Mouse (Mus musculus) CH12.LX (cell line): ENCODE results near the gene Ifngr2. TPM values are rescaled to one million over a fixed set of nuclear protein-coding genes. Genes with fewer than 3 reads are reported as not detected.
A peak's percentile ranks its signal among the peaks of the same experiment; 100 is the strongest.

Experiments used
- DNase-seq: peaks from one replicate; pipeline ENCODE4 v3.0.0-alpha.2; 2013; ENCODE audit errors: extremely low read depth
- H3K27ac ChIP-seq: 2 replicates; pipeline ENCODE4 v1.5.1; 2012; ENCODE audit warnings: low read depth, mild to moderate bottlenecking, control low read depth, moderate library complexity; ENCODE audit not compliant: insufficient read depth
- H3K27me3 ChIP-seq: replicated peaks from 2 replicates; pipeline ENCODE3; 2012; ENCODE audit warnings: inconsistent platforms
- H3K36me3 ChIP-seq, 2 experiments: replicated peaks in 1 of 2; 2 replicates each; pipeline versions ENCODE3 to v1.6.1; 2012; ENCODE audit warnings: inconsistent platforms in 1 of 2, low read length in 1 of 2, mild to moderate bottlenecking in 1 of 2, mixed read lengths in 1 of 2, moderate library complexity in 1 of 2; ENCODE audit not compliant: control insufficient read depth in 1 of 2, insufficient read depth in 1 of 2
- H3K4me1 ChIP-seq, 2 experiments: 2 replicates each; pipeline ENCODE4 v1.6.1; 2012; ENCODE audit warnings: inconsistent platforms in 1 of 2, moderate library complexity in 1 of 2; ENCODE audit not compliant: insufficient read depth in 2 of 2, control insufficient read depth in 1 of 2
- H3K4me2 ChIP-seq: 2 replicates; pipeline ENCODE4 v1.6.1; 2012; ENCODE audit warnings: low read depth, mild to moderate bottlenecking, control low read depth; ENCODE audit not compliant: poor library complexity, insufficient read depth, severe bottlenecking
- H3K4me3 ChIP-seq, 3 experiments: fragments of 150-350 bp in 1 of 3; sonication (generic) in 1 of 3; replicated peaks in 1 of 3; 2 replicates each; pipeline versions ENCODE3 to v1.5.1; 2011 to 2012; ENCODE audit warnings: low read depth in 2 of 3, low read length in 2 of 3, mild to moderate bottlenecking in 2 of 3, moderate library complexity in 2 of 3, control low read depth in 1 of 3, improper control_type of control experiment in 1 of 3, inconsistent platforms in 1 of 3, mixed read lengths in 1 of 3; ENCODE audit not compliant: poor library complexity in 1 of 3
- H3K79me2 ChIP-seq: replicated peaks from 2 replicates; pipeline ENCODE4 v1.6.1; 2012; ENCODE audit warnings: mild to moderate bottlenecking, moderate library complexity; ENCODE audit not compliant: control insufficient read depth, poor library complexity, insufficient read depth, severe bottlenecking; ENCODE audit errors: extremely low read depth
- H3K9ac ChIP-seq: 2 replicates; pipeline ENCODE4 v1.6.1; 2012; ENCODE audit warnings: low read depth, mild to moderate bottlenecking, control low read depth, moderate library complexity; ENCODE audit not compliant: insufficient read depth
- H3K9me3 ChIP-seq: replicated peaks from 2 replicates; pipeline ENCODE3; 2012; ENCODE audit warnings: low read length, inconsistent platforms, mixed read lengths
- BHLHE40 ChIP-seq: IDR thresholded peaks from 2 replicates; pipeline ENCODE4 v1.6.1; 2011; ENCODE audit warnings: mild to moderate bottlenecking, low read depth, low read length, improper control_type of control experiment
- CHD2 ChIP-seq: IDR thresholded peaks from 2 replicates; pipeline ENCODE4 v1.6.1; 2011; ENCODE audit warnings: low read length, improper control_type of control experiment
- CTCF ChIP-seq, 2 experiments: IDR thresholded peaks in 1 of 2; conservative IDR thresholded peaks in 1 of 2; 2 replicates each; pipeline ENCODE4 v1.5.1; 2011 to 2012; ENCODE audit warnings: low read depth in 2 of 2, low read length in 2 of 2, improper control_type of control experiment in 1 of 2, inconsistent platforms in 1 of 2, mild to moderate bottlenecking in 1 of 2, moderate library complexity in 1 of 2
- E2F4 ChIP-seq: IDR thresholded peaks from 2 replicates; pipeline ENCODE4 v1.6.1; 2011; ENCODE audit warnings: low read depth, low read length, improper control_type of control experiment; ENCODE audit not compliant: insufficient replicate concordance
- ELF1 ChIP-seq: IDR thresholded peaks from 2 replicates; pipeline ENCODE4 v1.6.1; 2014; ENCODE audit warnings: low read depth, mild to moderate bottlenecking, inconsistent platforms, low read length, improper control_type of control experiment
- EP300 ChIP-seq: IDR thresholded peaks from 2 replicates; pipeline ENCODE4 v1.6.1; 2011; ENCODE audit warnings: low read length, improper control_type of control experiment
- ETS1 ChIP-seq: conservative IDR thresholded peaks from 2 replicates; pipeline ENCODE4 v1.6.1; 2012; ENCODE audit warnings: low read depth, mild to moderate bottlenecking, inconsistent platforms, low read length, improper control_type of control experiment, moderate library complexity
- GABPA ChIP-seq: IDR thresholded peaks from 2 replicates; pipeline ENCODE4 v1.6.1; 2012; ENCODE audit warnings: low read depth, low read length, improper control_type of control experiment, inconsistent platforms; ENCODE audit not compliant: insufficient replicate concordance
- HCFC1 ChIP-seq: IDR thresholded peaks from 2 replicates; pipeline ENCODE4 v1.6.1; 2012; ENCODE audit warnings: low read depth, mild to moderate bottlenecking, inconsistent platforms, low read length, improper control_type of control experiment
- IRF4 ChIP-seq: IDR thresholded peaks from 2 replicates; pipeline ENCODE4 v1.6.1; 2014; ENCODE audit warnings: low read depth, mild to moderate bottlenecking, inconsistent platforms, low read length, improper control_type of control experiment
- JUN ChIP-seq: IDR thresholded peaks from 2 replicates; pipeline ENCODE4 v1.6.1; 2011; ENCODE audit warnings: low read depth, mild to moderate bottlenecking, low read length, improper control_type of control experiment, moderate library complexity; ENCODE audit not compliant: insufficient read depth
- JUND ChIP-seq: conservative IDR thresholded peaks from 2 replicates; pipeline ENCODE4 v1.6.1; 2011; ENCODE audit warnings: low read depth, low read length, improper control_type of control experiment
- KAT2A ChIP-seq: IDR thresholded peaks from 2 replicates; pipeline ENCODE4 v1.6.1; 2012; ENCODE audit warnings: low read length, improper control_type of control experiment, inconsistent platforms; ENCODE audit not compliant: insufficient replicate concordance
- MAFK ChIP-seq: IDR thresholded peaks from 2 replicates; pipeline ENCODE4 v1.6.1; 2011; ENCODE audit warnings: low read length, improper control_type of control experiment; ENCODE audit not compliant: insufficient replicate concordance
- MAX ChIP-seq: IDR thresholded peaks from 2 replicates; pipeline ENCODE4 v1.6.1; 2011; ENCODE audit warnings: low read length, improper control_type of control experiment
- MAZ ChIP-seq: IDR thresholded peaks from 2 replicates; pipeline ENCODE4 v1.6.1; 2012; ENCODE audit warnings: low read depth, mild to moderate bottlenecking, inconsistent platforms, low read length, improper control_type of control experiment, moderate library complexity
- MEF2A ChIP-seq: IDR thresholded peaks from 2 replicates; pipeline ENCODE4 v1.6.1; 2014; ENCODE audit warnings: low read depth, mild to moderate bottlenecking, inconsistent platforms, low read length, improper control_type of control experiment, borderline replicate concordance
- MXI1 ChIP-seq: IDR thresholded peaks from 2 replicates; pipeline ENCODE4 v1.6.1; 2011; ENCODE audit warnings: mild to moderate bottlenecking, low read depth, low read length, improper control_type of control experiment
- MYC ChIP-seq: IDR thresholded peaks from 2 replicates; pipeline ENCODE4 v1.6.1; 2011; ENCODE audit warnings: low read depth, mild to moderate bottlenecking, improper control_type of control experiment, low read length
- NELFE ChIP-seq: IDR thresholded peaks from 2 replicates; pipeline ENCODE4 v1.6.1; 2011; ENCODE audit warnings: low read depth, low read length, improper control_type of control experiment
- NRF1 ChIP-seq: IDR thresholded peaks from 2 replicates; pipeline ENCODE4 v1.6.1; 2014; ENCODE audit warnings: low read depth, mild to moderate bottlenecking, inconsistent platforms, low read length, improper control_type of control experiment, moderate library complexity
- PAX5 ChIP-seq: IDR thresholded peaks from 2 replicates; pipeline ENCODE4 v1.6.1; 2012; ENCODE audit warnings: low read length, inconsistent platforms, mixed read lengths
- POLR2A ChIP-seq: IDR thresholded peaks from 2 replicates; pipeline ENCODE4 v1.6.1; 2011; ENCODE audit warnings: low read depth, mild to moderate bottlenecking, improper control_type of control experiment, low read length
- POLR2AphosphoS2 ChIP-seq: IDR thresholded peaks from 2 replicates; pipeline ENCODE4 v1.6.1; 2011; ENCODE audit warnings: low read depth, low read length, improper control_type of control experiment
- RAD21 ChIP-seq: IDR thresholded peaks from 2 replicates; pipeline ENCODE4 v1.6.1; 2011; ENCODE audit warnings: low read depth, mild to moderate bottlenecking, low read length, improper control_type of control experiment, moderate library complexity
- RCOR1 ChIP-seq: conservative IDR thresholded peaks from 2 replicates; pipeline ENCODE4 v1.6.1; 2012; ENCODE audit warnings: low read depth, mild to moderate bottlenecking, inconsistent platforms, low read length, improper control_type of control experiment
- SIN3A ChIP-seq: IDR thresholded peaks from 2 replicates; pipeline ENCODE4 v1.6.1; 2012; ENCODE audit warnings: low read length, improper control_type of control experiment, inconsistent platforms
- SMC3 ChIP-seq: IDR thresholded peaks from 2 replicates; pipeline ENCODE4 v1.6.1; 2011; ENCODE audit warnings: low read depth, low read length, improper control_type of control experiment
- TBP ChIP-seq: conservative IDR thresholded peaks from 2 replicates; pipeline ENCODE4 v1.6.1; 2011; ENCODE audit warnings: low read depth, low read length, improper control_type of control experiment
- TCF12 ChIP-seq: IDR thresholded peaks from 2 replicates; pipeline ENCODE4 v1.6.1; 2014; ENCODE audit warnings: low read depth, mild to moderate bottlenecking, inconsistent platforms, low read length, improper control_type of control experiment
- UBTF ChIP-seq: IDR thresholded peaks from 2 replicates; pipeline ENCODE4 v1.6.1; 2012; ENCODE audit warnings: low read depth, mild to moderate bottlenecking, inconsistent platforms, low read length, improper control_type of control experiment, moderate library complexity
- USF1 ChIP-seq: IDR thresholded peaks from 2 replicates; pipeline ENCODE4 v1.6.1; 2014; ENCODE audit warnings: low read depth, mild to moderate bottlenecking, inconsistent platforms, low read length, improper control_type of control experiment
- USF2 ChIP-seq: conservative IDR thresholded peaks from 2 replicates; pipeline ENCODE4 v1.6.1; 2011; ENCODE audit warnings: low read depth, low read length, improper control_type of control experiment
- ZC3H11A ChIP-seq: IDR thresholded peaks from 2 replicates; pipeline ENCODE4 v1.6.1; 2012; ENCODE audit warnings: low read depth, mild to moderate bottlenecking, inconsistent platforms, low read length, improper control_type of control experiment
- ZKSCAN1 ChIP-seq: IDR thresholded peaks from 2 replicates; pipeline ENCODE4 v1.6.1; 2012; ENCODE audit warnings: low read depth, inconsistent platforms, low read length, improper control_type of control experiment, borderline replicate concordance
- ZMIZ1 ChIP-seq: IDR thresholded peaks from 2 replicates; pipeline ENCODE4 v1.6.1; 2012; ENCODE audit warnings: low read depth, mild to moderate bottlenecking, inconsistent platforms, low read length, improper control_type of control experiment
- ZNF384 ChIP-seq: IDR thresholded peaks from 2 replicates; pipeline ENCODE4 v1.6.1; 2012; ENCODE audit warnings: low read depth, low read length, improper control_type of control experiment, inconsistent platforms
- dilution Hi-C: fragments of 300-500 bp; cut with MboI; formaldehyde crosslinking; loops from 2 replicates; pipeline ENCODE4 v1.14.3; 2020; ENCODE audit warnings: low sequenced_read_pairs; ENCODE audit not compliant: extremely low pct_unique_long_range_greater_than_20kb, extremely low pct_ligation_motif_present
- in situ Hi-C: fragments of 300-500 bp; cut with MboI; formaldehyde crosslinking; loops from 3 replicates; pipeline ENCODE4 v1.14.3; 2019; ENCODE audit warnings: low sequenced_read_pairs, low pct_ligation_motif_present, low pct_unique_long_range_greater_than_20kb, mixed read lengths
- polyA plus RNA-seq: library from polyadenylated mRNA; unstranded; fragments of >175 nt; gene quantifications from 2 replicates; pipeline ENCODE4 v1.2.1, GENCODE M21; 2012; ENCODE audit warnings: low read depth; ENCODE audit not compliant: insufficient read length
- total RNA-seq, 2 experiments: library from RNA; depleted of rRNA; stranded (reverse); fragments of 300-350 nt in 1 of 2; fragments of >200 nt in 1 of 2; gene quantifications; 2 replicates each; pipeline ENCODE4 v1.2.3; 2012 to 2014

Ifngr2 gene
- total and polyA plus RNA-seq, 3 experiments, result 29.6 to 39.2 (median 36.1) TPM

- Histone ChIP-seq H3K36me3 (peaks cover 55 to 75% of the 10 kb centered on the region in 2 experiments), H3K79me2 (no peaks in the 10 kb centered on the region), H3K4me1 (peaks cover 15 to 32% of the 10 kb centered on the region in 2 experiments), H3K4me3 (peak overlapping the region in 2 of 3 experiments; percentile 5 to 18), H3K4me2 (peak overlapping the region; percentile 18), H3K27ac (peak overlapping the region; percentile 85), H3K27me3 (no peaks in the 10 kb centered on the region), H3K9ac (peak overlapping the region; percentile 32; the same call in 1 of the 2 replicates), H3K9me3 (no peaks in the 10 kb centered on the region)
- DNase-seq, result peak; percentile 96
- dilution Hi-C loops (no loop called here), in situ Hi-C loops (no loop called here)
- TF ChIP-seq SIN3A, result peak; percentile 91; the same call in 1 of the 2 replicates
- 0 out of 2 replicates have a peak, but pooled peaks have one; percentile 58 for TF ChIP-seq KAT2A
- peak; percentile 92 for TF ChIP-seq ETS1
- TF ChIP-seq EP300, result peak; percentile 98
- TF ChIP-seq BHLHE40, result peak; percentile 97
- TF ChIP-seq ZKSCAN1, result no peak
- TF ChIP-seq NRF1, result peak; percentile 84
- no peak for TF ChIP-seq GABPA
- TF ChIP-seq ZC3H11A, result no peak
- TF ChIP-seq RCOR1, result peak; percentile 96
- peak; percentile 98 for TF ChIP-seq MAX
- TF ChIP-seq JUND, result peak; percentile 82
- TF ChIP-seq SMC3, result peak; percentile 7; the same call in 1 of the 2 replicates
- no peak for TF ChIP-seq CTCF (conservative IDR thresholded peaks at IDR 0.05 in 1 of 2, IDR thresholded peaks at IDR 0.05 in 1 of 2; ENCODE audit: low read depth in 2 of 2, low read length in 2 of 2)
- TF ChIP-seq MEF2A, result peak; percentile 84
- peak; percentile 88 for TF ChIP-seq MAFK
- peak; percentile 57; the same call in 1 of the 2 replicates for TF ChIP-seq MAZ
- TF ChIP-seq ZNF384, result no peak
- 0 out of 2 replicates have a peak, but pooled peaks have one; percentile 24 for TF ChIP-seq NELFE
- peak; percentile 80 for TF ChIP-seq USF1
- peak; percentile 59; the same call in 1 of the 2 replicates for TF ChIP-seq POLR2A
- TF ChIP-seq ELF1, result peak; percentile 70
- TF ChIP-seq UBTF, result peak; percentile 40; the same call in 1 of the 2 replicates
- TF ChIP-seq PAX5, result no peak
- peak; percentile 88; the same call in 1 of the 2 replicates for TF ChIP-seq MXI1
- peak; percentile 98 for TF ChIP-seq MYC
- TF ChIP-seq TCF12, result peak; percentile 75
- 0 out of 2 replicates have a peak, but pooled peaks have one; percentile 14 for TF ChIP-seq TBP
- TF ChIP-seq RAD21, result no peak
- peak; percentile 42 for TF ChIP-seq ZMIZ1
- TF ChIP-seq E2F4, result no peak
- peak; percentile 45; the same call in 1 of the 2 replicates for TF ChIP-seq JUN
- peak; percentile 76 for TF ChIP-seq USF2
- peak; percentile 79 for TF ChIP-seq CHD2
- TF ChIP-seq IRF4, result peak; percentile 97
- TF ChIP-seq POLR2AphosphoS2, result 0 out of 2 replicates have a peak, but pooled peaks have one; percentile 27
- peak; percentile 18; the same call in 1 of the 2 replicates for TF ChIP-seq HCFC1
Observed at GRCm38 (mm10) chr16:91561541-91562457, 14.9 kb downstream of the Ifngr2 start.
